Mouse (Mus musculus): ENCODE data around the gene Gbx1.
"Not testable (repeated sequence)": the region's sequence is repeated elsewhere in the genome, so short reads cannot be mapped to it uniquely, and the experiment has no call there.

Gene Gbx1

DNA sequence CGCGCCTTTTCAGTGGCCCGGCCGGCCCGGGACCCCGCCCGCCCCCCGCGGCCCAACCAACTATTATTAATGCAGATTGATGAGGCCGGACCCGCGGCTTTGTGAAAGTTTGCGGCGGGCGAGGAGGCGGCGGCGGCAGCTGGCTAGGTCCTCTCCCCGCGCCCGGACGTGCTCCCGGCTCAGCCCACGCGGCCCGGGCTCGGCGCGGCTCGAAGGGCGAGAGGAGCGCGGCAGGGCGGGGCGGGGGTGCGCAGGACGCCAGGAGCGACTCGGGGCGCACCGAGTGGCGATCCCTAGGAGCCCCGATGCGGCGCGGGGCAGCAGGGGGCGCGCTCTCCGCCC is at the start of gene Gbx1:
Gene Gbx1 (minus strand): TSS at position 314 of the 342 bp plus-strand sequence.
- peak; percentile 53 for DNase-seq

DNA sequence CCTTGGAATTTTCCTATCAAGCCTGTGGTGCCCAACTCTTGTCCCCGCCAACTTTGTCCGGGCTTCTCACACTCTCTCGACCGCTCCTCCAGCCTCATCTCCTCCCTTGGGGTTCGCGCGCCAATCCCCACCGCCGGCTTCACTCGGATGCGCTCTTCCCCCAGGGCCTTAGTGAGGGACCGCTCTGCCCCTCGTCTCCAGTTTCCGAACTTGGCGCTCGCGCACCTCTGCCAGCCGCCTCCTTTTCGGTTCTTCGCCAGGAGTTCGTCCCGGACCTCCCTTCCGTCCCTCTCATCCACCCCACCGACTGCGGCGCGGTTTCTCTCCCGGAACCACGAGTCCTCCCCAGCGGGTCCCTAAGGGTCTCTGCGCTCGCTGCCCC is 49.8 kb upstream of the Gbx1 start:
- DNase-seq: no peak

DNA sequence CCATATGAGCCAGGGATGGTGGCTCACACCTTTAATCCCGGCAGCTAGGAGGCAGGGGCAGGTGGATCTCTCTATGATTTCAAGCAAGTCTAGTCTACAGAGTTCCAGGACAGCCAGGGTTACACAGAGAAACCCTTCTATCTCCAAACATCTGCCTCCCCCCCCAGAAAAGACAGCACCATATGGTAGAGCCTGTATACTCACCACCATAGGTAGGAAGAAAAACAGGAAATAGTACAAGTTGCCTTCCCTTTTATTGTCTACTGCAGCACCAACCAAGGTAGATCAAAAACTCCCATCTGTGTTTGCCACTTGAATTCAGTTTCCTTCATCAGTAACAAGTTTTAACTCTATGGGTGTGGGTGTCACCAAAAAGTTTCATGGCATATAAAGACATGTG is 48.9 kb upstream of the Gbx1 start:
- DNase-seq: no peak

DNA sequence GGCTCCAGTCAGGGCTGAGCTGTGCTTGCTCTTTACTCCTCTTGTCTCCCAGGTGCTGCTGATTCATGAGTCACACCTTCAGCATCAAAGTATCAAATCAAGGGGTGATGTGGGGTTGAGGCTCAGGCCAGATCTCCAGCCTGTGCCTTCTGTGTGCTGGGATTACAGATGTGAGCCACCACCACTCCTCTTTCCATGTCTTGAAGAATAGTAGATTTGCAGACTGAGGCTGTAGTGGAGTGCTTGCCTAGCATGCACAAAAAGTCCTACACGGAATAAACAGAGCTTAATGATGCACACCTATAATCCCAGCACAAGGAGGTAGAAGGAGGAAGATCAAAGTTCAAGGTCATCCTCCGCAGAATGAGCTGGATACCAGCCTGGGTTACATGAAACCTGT is 29.7 kb upstream of the Gbx1 start, which contains the start of gene 4931409K22Rik:
Gene 4931409K22Rik (minus strand): TSS at position 101 of the 400 bp plus-strand sequence.
- no peak for DNase-seq

DNA sequence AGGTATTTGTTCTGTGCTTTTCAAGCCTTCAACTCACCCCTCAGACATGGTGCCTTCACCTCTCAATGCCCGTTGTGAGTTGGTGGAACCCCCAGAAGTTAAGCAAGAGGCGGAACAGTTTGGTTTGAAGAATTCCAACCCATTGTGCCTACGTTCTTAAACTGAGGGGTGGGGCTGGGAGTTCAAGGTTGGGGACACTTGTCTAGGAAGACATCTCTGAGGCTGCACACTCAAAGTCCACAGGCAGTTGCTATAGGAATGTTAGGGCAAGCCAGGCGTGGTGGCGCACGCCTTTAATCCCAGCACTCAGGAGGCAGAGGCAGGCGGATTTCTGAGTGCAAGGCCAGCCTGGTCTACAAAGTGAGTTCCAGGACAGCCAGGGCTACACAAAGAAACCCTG is 28.3 kb upstream of the Gbx1 start:
- DNase-seq: not testable (repeated sequence)

DNA sequence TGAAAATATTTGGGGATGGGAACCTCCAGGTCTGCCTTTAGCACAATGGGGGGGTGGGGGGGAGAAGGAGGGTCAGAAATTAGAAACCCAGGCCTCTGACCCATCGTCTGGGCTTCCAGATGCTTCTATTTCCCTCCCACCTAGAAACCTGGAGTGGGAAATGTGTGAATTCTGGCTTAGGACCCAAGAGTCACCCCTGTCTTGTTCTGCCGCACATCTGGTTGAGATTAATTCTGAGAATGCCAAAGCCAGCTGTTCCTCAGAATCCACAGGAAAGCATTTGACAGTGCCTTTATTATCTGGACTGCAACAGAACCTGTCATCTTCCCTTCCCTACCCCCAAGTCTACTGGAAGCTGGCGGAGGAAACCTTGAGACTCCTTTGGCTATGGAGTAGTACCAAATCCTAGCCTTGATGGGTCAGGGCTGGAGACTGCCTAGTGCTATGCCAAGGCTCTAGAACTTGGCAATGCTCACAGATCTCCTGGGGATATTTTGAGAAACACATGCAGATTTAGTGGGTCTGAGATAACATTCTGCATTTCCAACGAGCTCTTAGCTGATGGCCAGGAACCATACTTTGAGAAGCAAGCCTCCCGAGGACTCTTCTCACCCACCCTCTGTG is 26.7 kb upstream of the Gbx1 start:
- no peak for DNase-seq

DNA sequence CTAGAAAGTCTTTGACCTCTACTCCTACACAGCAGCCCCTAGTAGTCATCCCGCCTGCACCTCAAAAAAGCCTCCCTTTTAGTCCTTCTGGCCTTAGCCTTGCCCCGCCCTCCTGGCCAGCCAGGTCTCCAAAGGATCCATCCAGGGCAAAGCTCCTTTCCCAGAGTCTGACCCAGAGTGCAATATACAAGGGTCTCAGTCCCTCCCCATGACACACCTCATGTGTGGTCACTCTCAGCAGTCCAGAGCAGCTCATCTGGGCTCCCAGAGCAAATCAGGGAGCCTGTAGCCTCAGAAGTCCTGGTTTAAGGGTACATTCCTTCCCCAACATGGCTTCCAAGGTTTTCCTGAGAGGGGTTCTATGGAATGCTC is 24.3 kb upstream of the Gbx1 start:
- DNase-seq: no peak

DNA sequence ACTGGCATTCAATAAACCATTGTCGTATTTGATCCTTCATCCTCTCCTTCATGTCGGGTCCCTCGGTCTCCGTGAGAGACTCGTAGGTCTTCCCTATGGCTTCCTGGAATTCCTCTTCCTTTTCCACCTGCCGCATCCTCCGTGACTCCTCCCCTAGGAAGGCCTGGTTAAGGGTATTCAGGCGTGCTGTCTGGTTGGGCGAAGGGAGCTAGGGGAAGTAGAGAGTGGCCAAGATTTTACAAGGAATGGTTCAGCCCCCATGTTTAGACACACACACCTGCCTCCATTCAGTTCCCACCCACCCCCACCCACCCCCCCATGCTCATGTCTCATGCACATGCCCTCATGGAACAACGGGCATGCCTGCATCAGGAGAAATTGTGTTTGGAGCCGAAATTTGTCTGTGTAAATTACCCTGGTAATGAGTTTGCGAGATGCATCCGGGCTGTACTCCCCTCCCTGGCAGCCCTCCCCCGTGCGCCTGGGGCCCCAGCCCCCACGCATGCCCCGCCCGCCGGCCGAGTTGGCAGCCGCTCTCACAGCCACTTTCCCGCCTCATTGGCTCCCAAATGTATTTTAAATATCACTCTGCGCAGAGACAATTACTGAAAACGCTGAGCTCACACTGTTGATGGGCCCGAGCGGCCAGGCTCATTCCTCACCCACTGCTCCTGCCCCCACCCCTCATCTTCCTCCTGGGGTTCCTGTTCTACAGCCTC is 23.8 kb upstream of the Gbx1 start:
- peak; percentile 77 for DNase-seq

DNA sequence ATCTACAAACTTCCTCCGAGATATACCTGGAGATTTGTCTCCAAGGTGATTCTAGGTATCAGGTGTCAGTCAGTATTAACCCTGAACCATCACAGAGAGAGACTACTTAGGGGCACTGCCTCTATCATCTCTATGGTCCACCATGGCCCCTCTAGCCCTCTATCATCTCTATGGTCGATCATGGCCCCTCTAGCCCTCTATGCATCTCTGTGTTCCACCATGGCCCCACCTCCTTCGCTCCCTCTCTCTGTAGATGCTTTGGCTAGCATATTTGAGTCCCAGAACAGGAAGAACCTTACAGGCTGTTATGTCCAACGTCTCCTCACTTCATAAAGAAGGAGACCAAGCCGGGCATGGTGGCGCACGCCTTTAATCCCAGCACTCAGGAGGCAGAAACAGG is 15.6 kb upstream of the Gbx1 start:
- no peak for DNase-seq

DNA sequence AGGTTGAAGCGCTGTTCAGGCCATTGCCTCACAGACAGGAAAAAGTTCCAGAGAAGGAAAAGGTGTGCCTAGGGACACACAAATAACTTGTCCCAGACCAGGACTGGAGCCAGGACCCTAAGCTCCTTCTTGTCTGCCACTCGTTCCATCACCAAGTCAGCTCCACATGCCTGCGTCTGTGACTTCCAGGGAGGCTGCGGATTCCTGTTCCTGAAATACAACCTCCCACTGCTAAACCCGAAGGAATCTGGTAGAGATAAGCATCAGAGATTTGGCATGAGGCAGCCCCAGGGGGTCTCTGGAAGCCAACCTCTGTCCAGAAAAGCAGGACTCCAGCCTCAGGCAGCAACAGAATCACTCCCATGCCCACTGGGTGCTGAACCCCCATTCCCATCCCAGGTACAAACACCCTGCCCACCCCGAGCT is 14.2 kb upstream of the Gbx1 start:
- no peak for DNase-seq

DNA sequence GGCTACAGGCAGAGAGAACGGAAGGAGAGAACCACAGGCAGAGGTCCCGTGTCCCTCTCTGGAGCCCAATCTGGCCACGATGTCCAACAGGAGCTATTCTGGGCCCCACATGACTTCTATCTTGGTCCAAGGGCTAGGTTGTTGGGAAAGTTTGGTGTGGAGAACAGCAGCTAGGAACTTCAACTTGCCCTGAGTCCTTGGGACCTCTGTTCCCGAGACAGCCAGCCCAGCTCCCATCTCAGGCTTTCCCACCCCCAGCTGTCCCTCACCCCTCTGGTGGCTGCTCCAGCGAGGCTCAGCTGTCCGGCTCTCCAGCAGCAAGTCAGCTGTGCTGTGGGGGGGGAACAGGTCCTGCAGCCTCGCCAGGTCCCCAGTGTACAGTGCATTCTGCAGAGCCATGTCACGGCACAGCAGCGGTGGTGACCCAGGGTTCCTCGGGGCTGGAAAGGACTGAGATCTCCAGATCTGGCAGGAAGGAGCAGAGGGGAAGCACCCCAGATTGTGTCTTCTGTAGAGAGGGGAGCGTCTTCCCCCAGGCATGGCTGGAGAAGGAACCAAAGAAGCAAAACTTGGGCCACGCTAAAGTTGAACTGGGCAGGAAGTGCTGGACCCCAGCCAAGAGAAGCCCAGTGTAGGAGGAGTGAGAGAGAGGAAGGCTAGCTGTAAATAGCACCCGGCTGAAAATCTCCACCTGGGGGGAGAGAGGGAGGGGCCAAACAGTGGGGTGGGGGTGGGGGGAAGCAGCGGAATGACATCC is 13.6 kb upstream of the Gbx1 start, which contains the start of gene Asb10:
Gene Asb10 (minus strand): TSS at position 592 of the 757 bp plus-strand sequence.
- peak; percentile 20 for DNase-seq

DNA sequence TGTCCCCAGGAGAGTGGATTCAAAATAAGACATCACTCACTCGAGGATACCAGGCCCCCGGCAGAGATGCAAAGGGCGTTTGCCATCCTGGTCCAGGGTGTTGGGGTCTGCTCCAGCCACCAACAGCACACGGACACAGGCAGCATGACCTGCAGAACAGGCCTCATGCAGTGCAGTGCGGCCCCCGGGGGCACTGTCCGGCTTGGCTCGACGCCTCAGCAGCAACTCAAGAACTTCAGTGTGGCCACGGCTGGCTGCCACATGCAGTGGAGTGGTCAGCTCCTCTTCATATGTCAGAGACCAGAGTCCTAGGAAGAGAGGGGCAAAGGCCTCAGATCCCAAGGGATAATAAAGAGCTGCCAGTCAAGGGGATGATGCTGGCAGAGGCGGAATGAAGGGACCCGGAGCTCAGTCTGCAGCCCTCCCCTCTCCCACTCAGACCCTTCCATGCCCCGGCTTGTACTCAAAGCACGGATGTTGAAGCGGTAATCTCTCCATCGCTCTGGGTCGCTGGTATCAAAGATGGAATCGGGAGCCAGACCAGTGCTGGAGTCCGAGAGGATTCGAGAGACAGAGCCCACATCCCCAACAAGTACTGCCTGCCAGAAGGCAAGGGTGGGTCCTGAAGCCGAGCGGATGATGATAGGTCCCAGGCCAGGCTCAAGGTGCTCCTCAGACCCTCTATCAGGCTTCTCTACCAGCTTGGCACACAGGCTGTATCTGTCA is 12.7 kb upstream of the Gbx1 start:
- no peak for DNase-seq

DNA sequence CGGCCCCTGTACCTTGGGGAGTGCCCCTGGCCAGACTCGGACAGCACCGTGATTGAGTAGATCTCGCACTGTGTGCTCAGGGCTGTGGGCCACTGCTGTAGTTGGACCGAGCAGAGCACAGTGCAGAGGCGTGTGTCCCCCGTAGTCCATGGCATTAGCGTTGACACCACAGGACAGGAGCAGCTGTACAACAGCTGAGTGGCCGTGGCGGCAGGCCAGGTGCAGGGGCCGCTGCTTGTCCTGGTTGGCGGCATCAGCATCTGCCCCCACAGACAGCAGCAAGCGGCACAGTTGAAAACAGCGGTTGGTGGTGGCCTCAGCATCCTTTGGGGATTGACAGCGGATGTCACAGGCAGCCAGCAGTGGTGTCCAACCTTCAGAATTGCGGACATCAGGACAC is 10.6 kb upstream of the Gbx1 start:
- no peak for DNase-seq

DNA sequence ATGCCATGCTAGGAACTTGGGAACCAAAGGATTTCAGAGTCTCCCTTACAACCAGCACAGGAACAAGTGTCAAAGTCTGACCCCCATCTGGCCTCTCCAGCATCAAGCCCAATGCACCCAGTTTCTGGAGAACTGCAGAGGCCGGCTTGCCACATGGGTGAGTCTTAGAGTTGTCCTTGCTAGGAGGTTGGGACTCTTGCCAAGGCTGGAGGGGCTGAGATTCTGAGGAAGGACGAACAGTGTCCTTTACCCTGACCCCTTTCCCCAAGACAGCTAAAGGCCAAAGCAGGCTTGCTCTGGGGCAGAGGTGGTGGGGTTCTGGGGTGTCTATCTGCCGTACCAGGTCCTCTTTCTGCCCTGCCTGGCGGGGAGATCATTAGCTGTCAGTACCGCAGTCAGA is 9.5 kb upstream of the Gbx1 start:
- DNase-seq: no peak

DNA sequence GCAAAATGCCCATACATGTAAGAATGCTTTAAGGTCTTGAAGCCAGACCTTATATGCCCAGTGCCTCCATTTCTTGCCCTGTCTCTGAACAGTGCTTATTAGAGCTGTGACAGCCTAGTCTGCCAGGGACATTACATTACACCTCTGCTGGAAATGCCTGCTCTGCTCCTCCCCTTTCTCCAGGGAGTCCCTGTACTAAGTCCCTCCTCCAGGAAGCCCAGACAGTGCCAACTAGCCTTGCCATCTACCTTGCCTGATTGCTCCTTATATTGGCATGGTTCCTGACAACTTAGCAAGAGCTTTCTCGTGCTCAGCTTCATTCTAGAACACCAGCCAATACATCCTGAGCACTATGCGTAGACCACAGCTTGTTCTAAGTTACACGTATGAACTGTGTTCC is 8.7 kb upstream of the Gbx1 start:
- DNase-seq: no peak

DNA sequence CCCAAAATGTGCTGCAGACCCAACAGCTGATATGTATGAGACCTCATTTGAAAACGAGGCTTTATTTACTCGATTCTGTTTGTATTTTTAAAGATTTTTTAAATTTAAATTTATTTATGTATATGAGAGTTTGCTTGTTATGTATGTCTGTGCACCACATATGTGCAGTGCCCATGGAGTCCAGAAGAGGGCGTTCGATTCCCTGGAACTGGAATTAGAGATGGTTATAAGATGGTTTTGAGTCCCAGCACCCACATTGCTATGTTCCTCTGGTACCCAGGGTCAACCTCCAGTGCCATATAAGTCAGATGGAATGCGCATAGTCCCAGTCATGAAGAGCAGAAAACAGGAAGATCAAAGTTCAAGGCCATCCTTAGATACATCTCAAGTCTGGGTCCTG is 7.3 kb upstream of the Gbx1 start:
- DNase-seq: peak; percentile 43

DNA sequence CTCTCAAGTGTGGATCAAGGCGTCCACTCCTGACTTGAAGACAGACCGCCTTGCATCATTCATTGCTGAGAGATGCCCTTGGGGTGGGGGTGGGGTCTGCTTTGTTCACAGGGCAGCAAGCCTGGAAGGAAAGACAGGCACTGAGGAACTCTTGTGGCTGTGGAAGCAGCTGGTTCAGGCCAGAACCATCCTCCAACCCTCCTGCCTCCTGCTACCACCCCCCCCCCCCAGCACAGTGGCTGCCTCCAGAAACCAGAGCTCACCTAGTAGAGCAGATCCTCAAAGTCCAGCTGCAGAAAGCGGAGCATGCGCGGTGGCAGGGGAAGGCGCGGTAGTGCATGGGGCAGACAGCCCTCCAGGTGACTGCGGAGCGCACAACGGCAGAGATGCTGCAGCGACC is 6.4 kb upstream of the Gbx1 start:
- no peak for DNase-seq

DNA sequence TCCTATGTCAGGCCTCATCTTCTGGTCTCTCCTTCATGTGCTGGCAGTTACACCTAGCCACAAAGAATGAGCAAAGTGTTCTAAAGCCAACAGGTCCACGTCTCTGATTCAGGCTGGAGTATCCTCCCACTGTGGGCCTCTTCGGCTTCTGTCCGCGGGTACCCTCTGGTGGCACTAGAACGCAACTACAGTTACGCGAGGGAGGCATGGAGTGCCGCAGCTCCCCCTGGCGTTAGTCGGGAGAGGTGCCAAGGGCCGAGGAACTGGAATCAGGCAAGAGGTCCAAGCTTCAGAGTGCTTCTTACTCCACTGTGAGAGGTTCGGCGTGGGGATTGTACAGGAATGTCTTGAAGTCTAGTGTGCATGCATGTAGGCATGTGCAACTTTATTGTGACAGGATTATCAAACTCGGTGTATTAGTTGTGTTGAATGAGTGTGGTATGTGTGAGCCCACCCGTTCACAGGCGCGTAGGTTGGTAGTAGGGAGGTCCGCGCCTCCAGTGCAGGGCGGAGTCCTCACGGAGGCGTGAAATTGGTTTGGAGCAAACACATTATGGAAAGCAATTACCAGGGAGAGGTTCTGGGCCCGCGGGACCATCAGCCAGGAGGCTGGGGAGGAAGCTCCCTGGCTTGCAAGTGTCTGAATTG is 3.2 kb upstream of the Gbx1 start:
- DNase-seq: peak; percentile 92

DNA sequence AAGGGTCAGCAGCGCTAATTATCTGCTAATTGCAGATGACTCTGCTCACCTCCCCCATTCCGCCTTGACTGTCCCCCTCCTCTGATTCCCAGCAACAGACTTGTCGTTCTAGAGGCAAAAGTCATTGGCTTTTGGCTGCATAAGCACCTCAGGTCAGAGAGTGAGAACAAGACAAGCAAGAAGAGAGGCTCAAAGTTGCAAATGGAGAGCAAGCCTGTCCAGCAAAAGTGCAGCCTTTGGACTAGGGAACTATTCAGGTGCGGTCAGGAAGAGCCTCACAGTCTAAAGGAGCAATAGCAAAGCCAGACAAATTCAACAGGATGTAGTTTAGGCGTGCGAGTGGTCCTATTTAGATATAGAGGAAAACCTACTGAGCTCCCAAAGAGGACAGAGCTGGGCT is 778 bp upstream of the Gbx1 start:
- no peak for DNase-seq

DNA sequence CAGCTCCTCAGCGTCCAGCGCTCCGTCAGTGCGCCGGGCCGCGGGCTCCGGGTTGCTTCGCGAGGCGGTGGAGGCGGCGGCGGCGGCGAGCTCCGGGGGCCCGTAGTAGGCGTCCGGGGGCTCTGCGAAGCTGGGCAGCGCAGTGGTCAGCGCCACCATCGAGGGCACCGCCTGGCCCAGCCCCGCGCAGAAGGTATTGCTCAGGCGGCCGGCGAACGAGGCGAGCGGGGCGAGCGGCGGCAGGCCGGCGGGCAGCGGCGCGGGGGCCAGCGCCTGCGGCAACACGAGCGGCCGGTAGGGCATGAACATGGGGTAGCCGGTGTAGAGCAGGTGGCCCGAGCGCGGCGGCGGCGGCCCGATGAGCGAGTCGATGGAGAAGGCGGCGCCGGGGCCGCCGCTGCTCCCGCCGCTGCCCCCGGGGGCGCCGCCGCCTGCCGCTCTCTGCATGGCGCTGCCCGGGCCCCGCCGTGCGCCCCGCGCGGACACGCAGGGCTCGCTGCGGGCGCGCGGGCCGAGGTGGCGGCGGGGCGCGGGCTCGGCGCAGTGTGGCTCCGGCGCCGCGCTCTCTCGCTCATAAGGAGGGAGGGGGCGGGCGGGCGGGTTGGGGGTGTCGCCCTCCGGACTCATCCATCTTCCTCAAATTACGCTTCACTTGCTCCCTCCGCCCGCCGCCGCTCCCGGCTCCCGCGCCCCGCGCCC is 663 bp downstream of the Gbx1 start:
- DNase-seq: peak; percentile 27

DNA sequence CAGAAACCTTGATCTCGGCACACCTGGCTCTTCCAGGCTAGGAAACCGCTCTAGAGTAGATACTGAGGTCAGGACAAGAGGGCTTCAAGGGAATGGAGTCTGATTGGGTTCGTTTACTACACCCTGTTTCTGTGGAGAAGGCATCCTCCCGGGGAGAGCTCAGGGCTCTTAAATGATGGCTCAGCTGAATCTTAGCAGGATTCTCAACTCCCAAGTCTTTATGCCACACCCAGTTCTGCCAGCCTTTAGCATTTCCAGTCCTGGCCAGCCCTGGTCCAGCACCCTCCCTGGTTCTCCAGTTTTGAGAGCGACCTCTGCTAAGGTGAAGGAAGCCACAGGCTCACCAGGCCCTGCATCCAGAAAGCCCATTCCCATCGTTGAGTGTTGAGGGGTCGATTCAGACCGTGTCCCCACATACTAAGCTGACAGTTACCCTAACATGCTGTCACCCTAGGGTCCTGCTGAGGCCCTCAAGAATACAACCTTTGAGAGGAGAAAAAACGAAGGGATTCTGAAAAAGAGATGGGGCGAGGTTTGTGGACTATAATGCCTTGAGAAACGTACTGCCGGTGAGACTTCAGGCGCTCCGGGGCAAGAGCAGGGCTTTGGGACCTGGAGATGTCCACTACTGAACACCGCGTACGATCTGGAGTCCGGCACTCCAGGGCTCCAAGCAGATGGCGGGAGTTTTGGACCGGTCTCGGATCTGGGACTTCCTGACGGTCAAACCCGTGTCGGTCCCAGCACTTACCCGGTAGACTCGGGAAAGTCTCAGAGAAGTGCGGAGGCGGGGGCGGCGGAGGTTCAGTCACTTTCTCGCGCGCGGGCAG is 1.4 kb downstream of the Gbx1 start:
- no peak for DNase-seq

All from thymus, postnatal 4 days (tissue).